Mouse (Mus musculus) macrophage (primary cell): ENCODE measurements around the gene Pla2g3. TPM values are rescaled to one million over a fixed set of nuclear protein-coding genes. Genes with fewer than 3 reads are reported as not detected.

Experiments
- H3K27ac ChIP-seq: fragments of 350-480 bp; formaldehyde crosslinking; 2 replicates; pipeline ENCODE4 v1.9.0; 2021
- H3K36me3 ChIP-seq: fragments of 350-480 bp; formaldehyde crosslinking; 2 replicates; pipeline ENCODE4 v1.9.0; 2021; ENCODE audit errors: inconsistent target
- H3K4me3 ChIP-seq: fragments of 350-480 bp; formaldehyde crosslinking; 2 replicates; pipeline ENCODE4 v1.9.0; 2021; ENCODE audit errors: inconsistent target
- H3K79me2 ChIP-seq: fragments of 350-480 bp; formaldehyde crosslinking; 2 replicates; pipeline ENCODE4 v1.9.0; 2021; ENCODE audit errors: inconsistent target
- WGBS: methylation state at CpG from one replicate; pipeline ENCODE4 v1.1.7; 2026; ENCODE audit warnings: inconsistent platforms; ENCODE audit not compliant: missing documents; 5-methylcytosine and 5-hydroxymethylcytosine counted together
- polyA plus RNA-seq: library from polyadenylated mRNA; stranded (reverse); fragments of 250-400 nt; gene quantifications from 3 replicates; pipeline ENCODE4 v1.2.4, GENCODE M21; 2018; ENCODE audit warnings: inconsistent platforms

Pla2g3 gene
- polyA plus RNA-seq, 1 experiment from 2014 or later: not detected

GRCm38 (mm10) chr11:3532101-3532931, 44.2 kb downstream of the Pla2g3 start:
- 94% methylated on average over 16 of the region's 16 CpGs for WGBS
- no peak overlapping the region for H3K27ac ChIP-seq
- no peaks in the 10 kb centered on the region for H3K79me2 ChIP-seq
- H3K36me3 ChIP-seq: no peaks in the 10 kb centered on the region
- no peak overlapping the region for H3K4me3 ChIP-seq

GRCm38 (mm10) chr11:3533406-3533932, 45.4 kb downstream of the Pla2g3 start:
- no peaks in the 10 kb centered on the region for H3K79me2 ChIP-seq
- H3K36me3 ChIP-seq: no peaks in the 10 kb centered on the region
- WGBS: 97% methylated on average over 17 of the region's 17 CpGs
- H3K27ac ChIP-seq: no peak overlapping the region
- H3K4me3 ChIP-seq: no peak overlapping the region

- Histone ChIP-seq H3K4me3 (no peak overlapping the region), H3K36me3 (no peaks in the 10 kb centered on the region), H3K27ac (no peak overlapping the region), H3K79me2 (no peaks in the 10 kb centered on the region)
- WGBS: 11% methylated on average over 8 of the region's 8 CpGs
Measured at GRCm38 (mm10) chr11:3534956-3535355, 46.9 kb downstream of the Pla2g3 start.

GRCm38 (mm10) chr11:3535406-3535986, 47.4 kb downstream of the Pla2g3 start:
- no peak overlapping the region for H3K27ac ChIP-seq
- no peaks in the 10 kb centered on the region for H3K36me3 ChIP-seq
- 2% methylated on average over 36 of the region's 36 CpGs for WGBS
- H3K4me3 ChIP-seq: peak overlapping the region; percentile 20; the same call in 1 of the 2 replicates
- no peaks in the 10 kb centered on the region for H3K79me2 ChIP-seq

- H3K27ac ChIP-seq: no peak overlapping the region
- no peak overlapping the region for H3K4me3 ChIP-seq
- WGBS: 80% methylated on average over 5 of the region's 5 CpGs
- no peaks in the 10 kb centered on the region for H3K36me3 ChIP-seq
- no peaks in the 10 kb centered on the region for H3K79me2 ChIP-seq
Measured at GRCm38 (mm10) chr11:3536082-3536481, 48.0 kb downstream of the Pla2g3 start.

GRCm38 (mm10) chr11:3536745-3537333, 48.8 kb downstream of the Pla2g3 start:
- H3K36me3 ChIP-seq: no peaks in the 10 kb centered on the region

GRCm38 (mm10) chr11:3537711-3538110, 49.6 kb downstream of the Pla2g3 start:
- no peak overlapping the region for H3K27ac ChIP-seq
- WGBS: 89% methylated on average over 3 of the region's 3 CpGs
- H3K79me2 ChIP-seq: no peaks in the 10 kb centered on the region
- no peak overlapping the region for H3K4me3 ChIP-seq
- H3K36me3 ChIP-seq: no peaks in the 10 kb centered on the region

More at GRCm38 (mm10) chr11:3536745-3537333, 48.8 kb downstream of the Pla2g3 start:
- H3K27ac ChIP-seq: no peak overlapping the region
- H3K4me3 ChIP-seq: no peak overlapping the region
- WGBS: 95% methylated on average over 5 of the region's 5 CpGs
- no peaks in the 10 kb centered on the region for H3K79me2 ChIP-seq

GRCm38 (mm10) chr11:3538341-3538740, 50.3 kb downstream of the Pla2g3 start:
- WGBS: 69% methylated on average over 4 of the region's 4 CpGs
- Histone ChIP-seq H3K4me3 (peak overlapping the region; percentile 53), H3K79me2 (no peaks in the 10 kb centered on the region), H3K36me3 (no peaks in the 10 kb centered on the region), H3K27ac (no peak overlapping the region)

GRCm38 (mm10) chr11:3539111-3539825, 51.2 kb downstream of the Pla2g3 start:
- H3K4me3 ChIP-seq: peak overlapping the region; percentile 53
- no peaks in the 10 kb centered on the region for H3K36me3 ChIP-seq
- no peaks in the 10 kb centered on the region for H3K79me2 ChIP-seq
- no peak overlapping the region for H3K27ac ChIP-seq
- WGBS: 3% methylated on average over 33 of the region's 33 CpGs

GRCm38 (mm10) chr11:3539826-3540196, 51.7 kb downstream of the Pla2g3 start:
- Histone ChIP-seq H3K79me2 (no peaks in the 10 kb centered on the region), H3K4me3 (peak overlapping the region; percentile 53; the same call in 1 of the 2 replicates), H3K36me3 (no peaks in the 10 kb centered on the region), H3K27ac (no peak overlapping the region)
- 61% methylated on average over 4 of the region's 4 CpGs for WGBS

- no peaks in the 10 kb centered on the region for H3K79me2 ChIP-seq
- 87% methylated on average over 23 of the region's 23 CpGs for WGBS
- no peak within 1 kb of the TSS for H3K27ac ChIP-seq
- no peaks in the 10 kb centered on the region for H3K36me3 ChIP-seq
- peak within 1 kb of the TSS; percentile 53 for H3K4me3 ChIP-seq
Measured at GRCm38 (mm10) chr11:3540451-3541085, 52.5 kb downstream of the Pla2g3 start, which contains the start of gene Smtn. Gene Smtn, minus strand, starts transcription at chr11:3540612.

GRCm38 (mm10) chr11:3541932-3542331, 53.8 kb downstream of the Pla2g3 start:
- H3K27ac ChIP-seq: no peak overlapping the region
- no peaks in the 10 kb centered on the region for H3K79me2 ChIP-seq
- H3K4me3 ChIP-seq: no peak overlapping the region
- WGBS: 89% methylated on average over 3 of the region's 3 CpGs
- H3K36me3 ChIP-seq: no peaks in the 10 kb centered on the region

- Histone ChIP-seq H3K27ac (no peak overlapping the region), H3K36me3 (no peaks in the 10 kb centered on the region), H3K79me2 (no peaks in the 10 kb centered on the region), H3K4me3 (no peak overlapping the region)
- 84% methylated on average over 5 of the region's 5 CpGs for WGBS
Measured at GRCm38 (mm10) chr11:3543001-3543400, 54.9 kb downstream of the Pla2g3 start.

- H3K36me3 ChIP-seq: no peaks in the 10 kb centered on the region
- WGBS: 100% methylated on average over 5 of the region's 5 CpGs
- no peak overlapping the region for H3K27ac ChIP-seq
- H3K79me2 ChIP-seq: no peaks in the 10 kb centered on the region
- no peak overlapping the region for H3K4me3 ChIP-seq
Measured at GRCm38 (mm10) chr11:3544409-3544808, 56.3 kb downstream of the Pla2g3 start.
